Mouse (Mus musculus): ENCODE data around the gene Traf1.
A peak's percentile ranks its signal among the peaks of the same experiment; 100 is the strongest.

The Traf1 gene

DNA sequence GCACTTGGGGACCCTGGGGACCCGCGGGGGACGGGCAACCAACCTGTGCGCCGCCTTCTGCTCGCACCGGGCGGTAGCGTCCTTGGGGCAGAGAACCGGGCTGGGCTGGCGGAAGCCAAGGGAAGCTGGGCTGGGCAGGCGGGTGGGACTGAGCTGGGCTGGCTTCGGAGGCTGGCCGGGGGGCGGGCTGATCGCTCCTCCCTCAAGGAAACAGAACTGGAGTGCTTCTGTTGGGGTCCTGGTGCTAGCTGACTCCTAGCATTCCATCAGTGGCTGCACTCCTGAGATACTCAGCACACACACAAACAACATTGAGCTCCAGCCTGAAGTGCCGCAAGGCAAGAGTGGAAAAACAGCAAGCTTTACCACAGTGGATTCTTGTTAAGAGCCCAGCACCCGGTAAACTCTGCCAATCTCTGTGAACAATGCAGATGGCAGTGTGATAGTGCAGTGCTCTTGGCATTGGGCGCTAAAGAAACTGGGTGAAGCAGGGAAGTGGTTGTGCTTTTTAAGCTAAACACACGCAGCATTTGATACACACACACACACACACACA lies at the start of gene Traf1:
Gene Traf1 (minus strand): TSS at position 292 of the 556 bp plus-strand sequence.
- peak; percentile 91 for DNase-seq (ENCODE audit: low read depth)

DNA sequence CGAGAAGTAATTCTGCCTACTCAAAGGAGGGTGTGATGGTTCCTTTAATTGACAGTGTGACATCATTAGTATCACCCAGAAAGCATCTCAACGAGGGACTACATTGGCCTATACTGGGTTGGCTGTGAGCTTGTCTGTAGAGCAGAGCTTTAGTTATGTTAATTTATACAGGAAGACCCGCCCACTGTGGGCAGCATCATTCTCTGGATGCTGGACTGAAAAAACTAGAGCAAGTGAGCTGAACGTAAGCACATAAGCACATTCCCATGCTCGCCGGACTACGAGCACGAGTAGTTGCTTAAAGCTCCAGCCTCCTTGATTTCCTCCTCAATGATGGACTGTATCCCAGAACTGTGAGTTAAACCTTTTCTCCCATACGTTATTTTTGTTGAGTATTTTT lies 37.4 kb upstream of the Traf1 start:
- DNase-seq (ENCODE audit: low read depth) = no peak

- no peak for DNase-seq (ENCODE audit: low read depth)
Measured at GRCm38 (mm10) chr2:34996506-34996905, 34.9 kb upstream of the Traf1 start.

DNA sequence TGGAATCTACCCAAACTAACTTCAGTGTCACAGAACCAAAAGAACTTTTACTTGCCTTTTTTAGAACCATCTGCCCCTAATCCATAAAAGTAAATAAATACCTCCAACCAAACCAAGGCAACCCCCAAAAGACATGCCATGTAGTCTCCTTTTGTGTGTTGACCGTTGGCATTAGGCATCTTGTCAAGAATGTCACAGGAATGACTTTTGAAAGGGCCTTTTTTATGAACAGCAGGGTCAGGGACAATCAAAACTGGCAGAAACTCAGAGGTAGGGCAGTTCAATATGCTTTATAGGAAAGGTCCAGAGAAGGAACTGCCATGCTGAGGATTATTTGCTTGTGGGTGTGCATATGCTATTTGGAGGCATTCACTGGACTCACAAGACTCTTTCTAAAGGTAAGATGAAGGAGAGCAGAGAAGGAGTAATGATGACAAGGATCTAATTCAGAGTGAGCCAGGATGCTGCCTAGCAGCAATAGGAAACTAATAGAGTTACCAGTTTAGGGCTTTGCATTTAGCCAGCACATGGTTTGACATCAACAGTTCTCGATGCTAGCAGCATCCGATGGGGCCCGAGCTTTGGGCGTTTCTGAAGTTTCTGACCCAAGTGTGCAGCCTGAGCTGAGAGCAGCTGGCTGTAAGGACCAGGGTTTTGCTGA lies 32.3 kb upstream of the Traf1 start:
- no peak for DNase-seq (ENCODE audit: low read depth)

- DNase-seq (ENCODE audit: low read depth) = no peak
Measured at GRCm38 (mm10) chr2:34992729-34993695, 31.4 kb upstream of the Traf1 start.

- no peak for DNase-seq (ENCODE audit: low read depth)
Measured at GRCm38 (mm10) chr2:34991966-34992365, 30.4 kb upstream of the Traf1 start.

GRCm38 (mm10) chr2:34989749-34990148 lies 28.2 kb upstream of the Traf1 start:
- no peak for DNase-seq (ENCODE audit: low read depth)

- no peak for DNase-seq (ENCODE audit: low read depth)
Measured at GRCm38 (mm10) chr2:34987595-34987994, 26.0 kb upstream of the Traf1 start.

GRCm38 (mm10) chr2:34984885-34985284 lies 23.3 kb upstream of the Traf1 start:
- no peak for DNase-seq (ENCODE audit: low read depth)

- no peak for DNase-seq (ENCODE audit: low read depth)
Measured at GRCm38 (mm10) chr2:34982906-34983698, 21.5 kb upstream of the Traf1 start.

- DNase-seq (ENCODE audit: low read depth) = no peak
Measured at GRCm38 (mm10) chr2:34982096-34982724, 20.6 kb upstream of the Traf1 start.

DNA sequence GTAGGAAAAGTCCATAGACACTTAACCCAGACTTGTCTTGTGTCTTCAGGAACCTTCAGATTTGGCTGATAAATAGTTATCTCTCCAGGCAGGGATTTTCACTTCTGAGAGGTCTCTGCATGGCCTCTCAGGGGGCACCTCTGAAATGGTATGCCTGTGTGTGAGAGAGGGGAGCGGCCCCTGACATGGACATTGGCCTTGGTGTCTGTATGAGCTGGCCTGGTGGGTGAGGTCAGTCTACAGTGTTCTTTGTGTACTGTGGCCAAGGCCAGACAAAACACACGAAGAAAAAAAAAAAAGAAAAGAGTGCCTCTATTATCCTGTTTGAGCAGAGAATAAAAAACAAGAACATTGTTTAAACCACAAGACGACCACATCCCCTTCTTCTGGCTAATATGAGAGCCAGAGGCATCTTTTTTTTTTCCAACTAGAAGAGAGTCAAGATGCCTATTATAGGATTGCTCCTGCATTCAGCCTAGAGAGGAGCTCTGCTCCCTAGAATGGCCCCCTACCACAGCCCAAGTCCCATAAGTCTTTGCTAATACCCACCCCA lies 18.0 kb upstream of the Traf1 start:
- DNase-seq (ENCODE audit: low read depth) = no peak

GRCm38 (mm10) chr2:34978226-34978625 lies 16.7 kb upstream of the Traf1 start:
- no peak for DNase-seq (ENCODE audit: low read depth)

DNA sequence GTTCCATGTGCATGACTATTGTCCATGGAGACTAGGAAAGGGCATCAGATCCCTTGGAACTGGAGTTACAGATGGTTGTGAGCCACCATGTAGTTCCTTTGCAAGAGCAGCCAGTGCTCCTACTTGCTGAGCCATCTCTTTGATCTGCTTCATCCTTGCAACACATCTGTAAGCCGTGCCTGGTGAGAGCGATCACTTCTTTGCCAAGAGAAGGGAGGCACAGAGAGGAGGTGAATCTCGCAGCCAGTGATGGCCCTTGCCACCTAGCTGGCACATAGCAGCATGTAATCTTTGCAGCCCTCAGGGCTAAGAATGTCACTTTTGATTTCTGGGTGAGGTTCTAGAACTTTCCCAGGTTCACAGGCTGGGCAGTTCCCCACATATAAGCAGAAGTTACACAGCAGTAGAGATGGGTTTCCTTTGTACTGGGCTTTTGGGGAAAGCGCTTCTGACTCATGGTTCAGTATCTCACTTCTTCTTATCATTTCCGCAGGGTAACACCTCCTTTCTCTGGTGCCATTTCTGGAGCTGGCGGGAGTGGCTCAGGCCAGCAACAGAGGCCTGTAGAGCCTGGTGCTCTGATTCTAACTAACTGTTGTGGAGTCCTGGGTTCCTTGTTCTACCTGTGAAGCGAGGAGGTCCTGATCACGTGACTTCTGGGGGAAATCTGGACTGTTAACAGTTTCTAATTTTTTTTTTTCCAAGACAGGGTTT lies 15.5 kb upstream of the Traf1 start:
- peak; percentile 80 for DNase-seq (ENCODE audit: low read depth)

DNA sequence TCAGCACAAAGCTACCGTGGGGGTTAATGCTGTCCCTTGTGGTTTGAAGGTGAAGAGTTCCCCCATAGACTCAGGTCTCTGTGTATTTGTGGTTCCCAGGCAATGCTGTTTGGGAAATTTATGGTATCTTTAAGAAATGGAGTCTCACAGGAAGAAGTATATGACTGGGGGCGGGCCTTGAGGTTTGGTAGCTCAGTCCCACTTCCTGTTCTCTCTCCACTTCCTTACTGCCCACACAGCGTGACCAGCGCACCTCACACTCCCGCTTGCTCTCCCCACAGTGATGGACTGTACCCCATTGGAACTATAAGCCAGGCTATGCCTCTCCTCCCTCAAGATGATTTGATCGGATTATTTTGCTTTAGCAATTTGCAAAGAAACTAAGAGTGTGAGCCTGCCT lies 14.9 kb upstream of the Traf1 start:
- peak; percentile 82 for DNase-seq (ENCODE audit: low read depth)

- DNase-seq (ENCODE audit: low read depth) = no peak
Measured at GRCm38 (mm10) chr2:34973087-34973486, 11.5 kb upstream of the Traf1 start.

- DNase-seq (ENCODE audit: low read depth) = peak; percentile 4
Measured at GRCm38 (mm10) chr2:34971080-34971888, 9.7 kb upstream of the Traf1 start.

- peak; percentile 85 for DNase-seq (ENCODE audit: low read depth)
Measured at GRCm38 (mm10) chr2:34970092-34970750, 8.6 kb upstream of the Traf1 start.

DNA sequence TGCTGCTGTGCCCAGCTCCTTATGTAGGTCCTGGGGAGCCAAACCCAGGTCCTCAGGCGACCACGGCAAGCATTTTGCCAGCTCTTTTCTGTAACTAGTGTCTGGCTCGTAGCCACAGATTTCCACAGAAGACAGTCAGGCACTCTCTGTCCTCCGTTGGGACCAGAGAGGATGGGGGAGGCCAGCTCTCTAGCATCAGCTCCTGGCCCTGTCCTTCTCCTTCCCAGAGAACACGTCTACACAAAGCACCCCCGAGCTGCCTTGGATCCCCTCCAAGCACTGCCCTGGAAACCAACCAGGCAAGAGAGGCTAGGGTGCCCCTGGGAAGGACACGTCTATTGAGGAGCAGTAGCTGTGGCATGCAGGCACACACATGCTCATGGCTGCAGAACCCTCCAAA lies 7.6 kb upstream of the Traf1 start:
- no peak for DNase-seq (ENCODE audit: low read depth)

Data from induced T-regulatory cell, adult 2 months (primary cell).